Mouse (Mus musculus): ENCODE results near the gene Clhc1. TPM values are rescaled to one million over a fixed set of nuclear protein-coding genes. Genes with fewer than 3 reads are reported as not detected.

Gene Clhc1
- polyA plus RNA-seq, 1 experiment from 2014 or later, result 0.09 TPM

GRCm38 (mm10) chr11:29572656-29573055, 24.9 kb downstream of the Clhc1 start:
- H3K4me1 ChIP-seq, result no peaks in the 10 kb centered on the region
- H3K27me3 ChIP-seq (replicated peaks), result no peaks in the 10 kb centered on the region
- no peak overlapping the region for H3K4me3 ChIP-seq
- no peak overlapping the region for H3K27ac ChIP-seq (replicated peaks)
- H3K4me2 ChIP-seq, result no peak overlapping the region
- ATAC-seq (ENCODE audit: extremely low read depth, insufficient number of reproducible peaks, low FRiP score, low TSS enrichment), result no peak
- 67% methylated on average over 2 of the region's 2 CpGs for WGBS
- no peaks in the 10 kb centered on the region for H3K36me3 ChIP-seq
- H3K9me3 ChIP-seq, result no peaks in the 10 kb centered on the region
- no peak overlapping the region for H3K9ac ChIP-seq

DNA sequence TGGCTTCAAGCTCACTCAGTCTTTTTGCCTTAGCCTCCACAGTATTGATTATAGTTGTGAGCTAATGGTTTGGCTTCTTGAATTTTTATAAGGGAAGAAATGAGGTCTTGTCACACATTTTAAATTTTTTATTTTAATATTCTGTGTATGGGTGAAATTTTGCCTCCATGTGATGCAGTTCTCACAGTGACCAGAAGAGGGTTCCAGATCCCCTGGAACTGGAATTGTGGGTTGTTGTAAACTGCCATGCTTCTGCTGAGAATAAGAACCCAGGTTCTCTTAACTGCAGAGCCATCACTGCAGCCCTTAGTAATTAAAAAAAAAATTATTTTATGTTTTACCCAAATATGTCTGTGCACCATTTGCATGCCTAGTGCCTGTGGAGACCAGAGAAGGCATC, 31.9 kb downstream of the Clhc1 start:
- no peaks in the 10 kb centered on the region for H3K4me1 ChIP-seq
- ATAC-seq (ENCODE audit: extremely low read depth, insufficient number of reproducible peaks, low FRiP score, low TSS enrichment), result no peak
- H3K4me3 ChIP-seq, result no peak overlapping the region
- H3K36me3 ChIP-seq, result no peaks in the 10 kb centered on the region
- H3K27me3 ChIP-seq (replicated peaks), result no peaks in the 10 kb centered on the region
- no peak overlapping the region for H3K9ac ChIP-seq
- no peak overlapping the region for H3K27ac ChIP-seq (replicated peaks)
- peaks cover 8% of the 10 kb centered on the region for H3K9me3 ChIP-seq
- no peak overlapping the region for H3K4me2 ChIP-seq

GRCm38 (mm10) chr11:29595217-29595616, 47.5 kb downstream of the Clhc1 start:
- ATAC-seq (ENCODE audit: extremely low read depth, insufficient number of reproducible peaks, low FRiP score, low TSS enrichment), result no peak
- Histone ChIP-seq H3K9me3 (no peaks in the 10 kb centered on the region), H3K36me3 (no peaks in the 10 kb centered on the region)

GRCm38 (mm10) chr11:29597159-29597558, 49.4 kb downstream of the Clhc1 start:
- H3K4me3 ChIP-seq, result no peak overlapping the region
- no peak for ATAC-seq (ENCODE audit: extremely low read depth, insufficient number of reproducible peaks, low FRiP score, low TSS enrichment)
- no peaks in the 10 kb centered on the region for H3K36me3 ChIP-seq
- H3K9ac ChIP-seq, result no peak overlapping the region
- H3K27me3 ChIP-seq (replicated peaks), result no peaks in the 10 kb centered on the region
- H3K9me3 ChIP-seq, result no peaks in the 10 kb centered on the region
- H3K27ac ChIP-seq (replicated peaks), result no peak overlapping the region
- H3K4me1 ChIP-seq, result no peaks in the 10 kb centered on the region
- H3K4me2 ChIP-seq, result no peak overlapping the region

More at GRCm38 (mm10) chr11:29595217-29595616, 47.5 kb downstream of the Clhc1 start:
- Histone ChIP-seq H3K27me3 (replicated peaks) (no peaks in the 10 kb centered on the region), H3K4me3 (no peak overlapping the region), H3K9ac (no peak overlapping the region), H3K4me2 (no peak overlapping the region), H3K4me1 (no peaks in the 10 kb centered on the region), H3K27ac (replicated peaks) (no peak overlapping the region)

DNA sequence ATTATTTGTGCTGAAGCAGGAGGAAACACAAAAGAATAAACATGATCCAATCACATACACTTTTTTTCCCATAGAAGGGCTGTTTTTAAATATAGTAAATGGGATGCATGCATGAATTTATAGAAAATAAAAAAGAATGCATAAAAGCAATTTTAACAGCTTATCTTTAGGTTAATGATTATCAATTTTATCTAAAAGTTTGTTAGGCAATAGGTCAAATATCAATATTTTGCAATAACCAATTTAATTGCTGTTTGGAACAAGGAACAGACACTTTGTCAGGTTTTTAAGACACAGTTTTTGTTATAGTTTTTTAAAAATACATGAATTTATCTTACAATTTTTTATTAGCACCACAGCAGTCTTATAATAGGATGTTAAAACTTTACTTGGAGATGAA, 51.2 kb downstream of the Clhc1 start:
- Histone ChIP-seq H3K36me3 (no peaks in the 10 kb centered on the region), H3K4me1 (no peaks in the 10 kb centered on the region), H3K27ac (replicated peaks) (no peak overlapping the region), H3K4me3 (no peak overlapping the region), H3K9ac (no peak overlapping the region), H3K4me2 (no peak overlapping the region), H3K9me3 (no peaks in the 10 kb centered on the region), H3K27me3 (replicated peaks) (no peaks in the 10 kb centered on the region)
- no peak for ATAC-seq (ENCODE audit: extremely low read depth, insufficient number of reproducible peaks, low FRiP score, low TSS enrichment)

- H3K4me2 ChIP-seq, result no peak overlapping the region
- H3K27me3 ChIP-seq (replicated peaks), result no peaks in the 10 kb centered on the region
- H3K9ac ChIP-seq, result no peak overlapping the region
- H3K4me3 ChIP-seq, result no peak overlapping the region
- H3K4me1 ChIP-seq, result peaks cover 3% of the 10 kb centered on the region; the same call in 1 of the 2 replicates
- H3K36me3 ChIP-seq, result no peaks in the 10 kb centered on the region
- WGBS, result 51% methylated on average over 2 of the region's 2 CpGs
- H3K27ac ChIP-seq (replicated peaks), result no peak overlapping the region
- H3K9me3 ChIP-seq, result no peaks in the 10 kb centered on the region
- no peak for ATAC-seq (ENCODE audit: extremely low read depth, insufficient number of reproducible peaks, low FRiP score, low TSS enrichment)
Observed at GRCm38 (mm10) chr11:29603581-29603980, 55.8 kb downstream of the Clhc1 start.

DNA sequence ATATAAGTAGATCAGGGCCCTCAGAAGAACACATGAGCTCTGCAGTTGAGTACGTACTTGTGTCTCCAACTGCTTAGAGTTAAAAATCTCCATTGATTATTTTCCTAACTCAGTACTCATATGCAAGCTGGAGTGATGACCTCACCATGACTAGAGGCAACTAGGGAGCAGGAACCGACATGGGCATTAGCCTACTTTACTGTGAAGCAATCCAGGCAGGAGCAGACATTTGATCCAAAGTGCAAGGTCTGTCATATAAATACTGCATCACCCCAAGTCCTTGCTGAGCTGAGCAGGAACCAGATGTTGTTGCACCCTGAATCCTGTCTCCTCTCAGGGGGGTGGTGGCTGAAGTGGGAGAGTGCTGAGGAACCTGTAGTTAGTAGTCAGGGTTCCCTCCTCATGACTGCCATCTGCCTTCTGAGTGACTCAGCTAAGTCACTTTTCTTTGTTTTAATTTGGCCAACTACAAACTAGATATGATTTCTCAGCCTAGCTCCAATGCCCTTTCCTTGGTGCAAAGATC, 59.8 kb downstream of the Clhc1 start:
- 77% methylated on average over 2 of the region's 2 CpGs for WGBS
- Histone ChIP-seq H3K4me2 (no peak overlapping the region), H3K9me3 (no peaks in the 10 kb centered on the region), H3K4me1 (peaks cover 16% of the 10 kb centered on the region), H3K27me3 (replicated peaks) (no peaks in the 10 kb centered on the region), H3K36me3 (no peaks in the 10 kb centered on the region), H3K27ac (replicated peaks) (no peak overlapping the region), H3K4me3 (no peak overlapping the region), H3K9ac (no peak overlapping the region)
- no peak for ATAC-seq (ENCODE audit: extremely low read depth, insufficient number of reproducible peaks, low FRiP score, low TSS enrichment)

GRCm38 (mm10) chr11:29609756-29610468, 62.2 kb downstream of the Clhc1 start:
- H3K9ac ChIP-seq, result no peak overlapping the region
- no peaks in the 10 kb centered on the region for H3K27me3 ChIP-seq (replicated peaks)
- H3K4me1 ChIP-seq, result peaks cover 16% of the 10 kb centered on the region
- ATAC-seq (ENCODE audit: extremely low read depth, insufficient number of reproducible peaks, low FRiP score, low TSS enrichment), result no peak
- H3K27ac ChIP-seq (replicated peaks), result no peak overlapping the region
- H3K9me3 ChIP-seq, result no peaks in the 10 kb centered on the region
- no peaks in the 10 kb centered on the region for H3K36me3 ChIP-seq
- 66% methylated on average over 5 of the region's 5 CpGs for WGBS
- H3K4me2 ChIP-seq, result no peak overlapping the region
- H3K4me3 ChIP-seq, result no peak overlapping the region

- H3K4me2 ChIP-seq, result no peak overlapping the region
- no peaks in the 10 kb centered on the region for H3K27me3 ChIP-seq (replicated peaks)
- no peaks in the 10 kb centered on the region for H3K36me3 ChIP-seq
- no peak for ATAC-seq (ENCODE audit: extremely low read depth, insufficient number of reproducible peaks, low FRiP score, low TSS enrichment)
- no peak overlapping the region for H3K27ac ChIP-seq (replicated peaks)
- no peak overlapping the region for H3K9ac ChIP-seq
- no peak overlapping the region for H3K4me3 ChIP-seq
- H3K9me3 ChIP-seq, result no peaks in the 10 kb centered on the region
- H3K4me1 ChIP-seq, result peaks cover 16% of the 10 kb centered on the region
Observed at GRCm38 (mm10) chr11:29612007-29612406, 64.3 kb downstream of the Clhc1 start.

DNA sequence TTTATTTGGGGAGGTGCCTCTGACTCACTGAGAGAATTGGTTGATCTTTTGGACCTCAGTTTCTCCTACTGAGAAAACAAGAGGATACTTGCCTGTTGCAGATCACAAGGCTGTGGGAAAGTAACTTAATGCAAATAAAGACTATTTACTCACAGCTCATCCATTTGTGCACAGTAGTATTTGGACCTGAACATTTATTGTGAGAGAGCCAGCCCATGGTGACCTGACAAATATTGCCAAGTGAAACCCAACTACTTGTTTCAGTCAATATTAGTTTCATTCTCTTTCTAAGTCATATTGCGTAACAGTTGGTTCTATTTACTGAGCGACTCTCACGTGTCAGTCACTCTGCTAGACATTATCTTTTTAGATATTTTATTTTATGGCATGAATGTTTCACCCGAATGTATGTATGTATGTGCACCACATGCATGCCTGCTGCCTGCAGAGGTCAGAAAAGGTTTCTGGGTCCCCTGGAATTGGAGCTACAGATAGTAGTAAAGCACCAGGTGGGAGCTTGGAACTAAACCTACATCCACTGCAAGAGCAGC, 65.5 kb downstream of the Clhc1 start:
- no peak overlapping the region for H3K4me3 ChIP-seq
- WGBS, result 88% methylated on average over 4 of the region's 4 CpGs
- no peaks in the 10 kb centered on the region for H3K27me3 ChIP-seq (replicated peaks)
- no peak overlapping the region for H3K4me2 ChIP-seq
- H3K9ac ChIP-seq, result no peak overlapping the region
- peaks cover 15% of the 10 kb centered on the region for H3K4me1 ChIP-seq
- ATAC-seq (ENCODE audit: extremely low read depth, insufficient number of reproducible peaks, low FRiP score, low TSS enrichment), result no peak
- no peaks in the 10 kb centered on the region for H3K36me3 ChIP-seq
- no peak overlapping the region for H3K27ac ChIP-seq (replicated peaks)
- H3K9me3 ChIP-seq, result no peaks in the 10 kb centered on the region

- no peak for ATAC-seq (ENCODE audit: extremely low read depth, insufficient number of reproducible peaks, low FRiP score, low TSS enrichment)
- no peak overlapping the region for H3K27ac ChIP-seq (replicated peaks)
- no peaks in the 10 kb centered on the region for H3K36me3 ChIP-seq
- H3K27me3 ChIP-seq (replicated peaks), result no peaks in the 10 kb centered on the region
- H3K9me3 ChIP-seq, result no peaks in the 10 kb centered on the region
- WGBS, result 70% methylated on average over 6 of the region's 6 CpGs
- H3K4me2 ChIP-seq, result no peak overlapping the region
- H3K4me1 ChIP-seq, result peaks cover 13% of the 10 kb centered on the region
- H3K4me3 ChIP-seq, result no peak overlapping the region
- H3K9ac ChIP-seq, result no peak overlapping the region
Observed at GRCm38 (mm10) chr11:29614217-29614924, 66.6 kb downstream of the Clhc1 start.

Data from heart, embryonic 13.5 days (tissue).